Mouse (Mus musculus): Measurements from ENCODE around the gene Kremen1. TPM values are rescaled to one million over a fixed set of nuclear protein-coding genes. Genes with fewer than 3 reads are reported as not detected.

Kremen1 gene
- total and polyA plus RNA-seq, 3 experiments = 5.0 to 11.8 (median 7.3) TPM

GRCm38 (mm10) chr11:5214483-5215040 is 46.8 kb downstream of the Kremen1 start:
- H3K9me3 ChIP-seq (replicated peaks; ENCODE audit: low read length) = no peaks in the 10 kb centered on the region
- no peak overlapping the region for H3K4me2 ChIP-seq (ENCODE audit: insufficient read depth, low read depth, poor library complexity, severe bottlenecking)
- TF ChIP-seq MAX (IDR thresholded peaks at IDR 0.05; ENCODE audit: low read length) (no peak), MEF2A (IDR thresholded peaks at IDR 0.05; ENCODE audit: borderline replicate concordance, low read depth, low read length) (no peak), EP300 (IDR thresholded peaks at IDR 0.05; ENCODE audit: low read length) (no peak), USF2 (conservative IDR thresholded peaks at IDR 0.05; ENCODE audit: low read depth, low read length) (no peak), NRF1 (IDR thresholded peaks at IDR 0.05; ENCODE audit: low read depth, low read length) (no peak), MXI1 (IDR thresholded peaks at IDR 0.05; ENCODE audit: low read depth, low read length) (no peak), ZC3H11A (IDR thresholded peaks at IDR 0.05; ENCODE audit: low read depth, low read length) (no peak), POLR2AphosphoS2 (IDR thresholded peaks at IDR 0.05; ENCODE audit: low read depth, low read length) (no peak), HCFC1 (IDR thresholded peaks at IDR 0.05; ENCODE audit: low read depth, low read length) (no peak), KAT2A (IDR thresholded peaks at IDR 0.05; ENCODE audit: insufficient replicate concordance, low read length) (no peak), ZKSCAN1 (IDR thresholded peaks at IDR 0.05; ENCODE audit: borderline replicate concordance, low read depth, low read length) (no peak)
- no peak for DNase-seq (ENCODE audit: extremely low read depth)
- peaks cover 0 to 11% of the 10 kb centered on the region in 2 experiments; a peak in 2 of 4 replicates for H3K4me1 ChIP-seq (ENCODE audit: control insufficient read depth in 1 of 2, insufficient read depth in 2 of 2)
- H3K79me2 ChIP-seq (replicated peaks; ENCODE audit: control insufficient read depth, extremely low read depth, insufficient read depth, poor library complexity, severe bottlenecking) = no peaks in the 10 kb centered on the region
- dilution Hi-C loops (cut with MboI; ENCODE audit: extremely low pct_ligation_motif_present, extremely low pct_unique_long_range_greater_than_20kb, low sequenced_read_pairs) = no loop called here
- no peaks in the 10 kb centered on the region for H3K27me3 ChIP-seq (replicated peaks)
- no peak overlapping the region for H3K27ac ChIP-seq (ENCODE audit: insufficient read depth, low read depth)
- H3K4me3 ChIP-seq (replicated peaks in 1 of 3; ENCODE audit: low read depth in 2 of 3, low read length in 2 of 3, poor library complexity in 1 of 3) = no peak overlapping the region
- H3K36me3 ChIP-seq (replicated peaks in 1 of 2; ENCODE audit: control insufficient read depth in 1 of 2, insufficient read depth in 1 of 2, low read length in 1 of 2) = peaks cover 0 to 18% of the 10 kb centered on the region in 2 experiments
- in situ Hi-C loops (cut with MboI; ENCODE audit: low pct_ligation_motif_present, low pct_unique_long_range_greater_than_20kb, low sequenced_read_pairs) = no loop called here
- no peak overlapping the region for H3K9ac ChIP-seq (ENCODE audit: insufficient read depth, low read depth)

- dilution Hi-C loops (cut with MboI; ENCODE audit: extremely low pct_ligation_motif_present, extremely low pct_unique_long_range_greater_than_20kb, low sequenced_read_pairs) (no loop called here), in situ Hi-C loops (cut with MboI; ENCODE audit: low pct_ligation_motif_present, low pct_unique_long_range_greater_than_20kb, low sequenced_read_pairs) (no loop called here)
- Histone ChIP-seq H3K4me3 (replicated peaks in 1 of 3; ENCODE audit: low read depth in 2 of 3, low read length in 2 of 3, poor library complexity in 1 of 3) (no peak overlapping the region), H3K4me1 (ENCODE audit: control insufficient read depth in 1 of 2, insufficient read depth in 2 of 2) (no peaks in the 10 kb centered on the region), H3K79me2 (replicated peaks; ENCODE audit: control insufficient read depth, extremely low read depth, insufficient read depth, poor library complexity, severe bottlenecking) (no peaks in the 10 kb centered on the region), H3K4me2 (ENCODE audit: insufficient read depth, low read depth, poor library complexity, severe bottlenecking) (no peak overlapping the region), H3K9ac (ENCODE audit: insufficient read depth, low read depth) (no peak overlapping the region), H3K36me3 (replicated peaks in 1 of 2; ENCODE audit: control insufficient read depth in 1 of 2, insufficient read depth in 1 of 2, low read length in 1 of 2) (peaks cover 0 to 25% of the 10 kb centered on the region in 2 experiments), H3K27me3 (replicated peaks) (no peaks in the 10 kb centered on the region), H3K9me3 (replicated peaks; ENCODE audit: low read length) (no peaks in the 10 kb centered on the region), H3K27ac (ENCODE audit: insufficient read depth, low read depth) (no peak overlapping the region)
- DNase-seq (ENCODE audit: extremely low read depth) = no peak
- TF ChIP-seq MAFK (IDR thresholded peaks at IDR 0.05; ENCODE audit: insufficient replicate concordance, low read length) = no peak
- no peak for TF ChIP-seq USF1 (IDR thresholded peaks at IDR 0.05; ENCODE audit: low read depth, low read length)
- TF ChIP-seq CHD2 (IDR thresholded peaks at IDR 0.05; ENCODE audit: low read length) = no peak
- no peak for TF ChIP-seq BHLHE40 (IDR thresholded peaks at IDR 0.05; ENCODE audit: low read depth, low read length)
- no peak for TF ChIP-seq CTCF (conservative IDR thresholded peaks at IDR 0.05 in 1 of 2, IDR thresholded peaks at IDR 0.05 in 1 of 2; ENCODE audit: low read depth in 2 of 2, low read length in 2 of 2)
- TF ChIP-seq MAZ (IDR thresholded peaks at IDR 0.05; ENCODE audit: low read depth, low read length) = no peak
- no peak for TF ChIP-seq MXI1 (IDR thresholded peaks at IDR 0.05; ENCODE audit: low read depth, low read length)
- no peak for TF ChIP-seq ETS1 (conservative IDR thresholded peaks at IDR 0.05; ENCODE audit: low read depth, low read length)
- no peak for TF ChIP-seq TCF12 (IDR thresholded peaks at IDR 0.05; ENCODE audit: low read depth, low read length)
- no peak for TF ChIP-seq NELFE (IDR thresholded peaks at IDR 0.05; ENCODE audit: low read depth, low read length)
- TF ChIP-seq USF2 (conservative IDR thresholded peaks at IDR 0.05; ENCODE audit: low read depth, low read length) = no peak
Measured at GRCm38 (mm10) chr11:5203054-5203453, 58.3 kb downstream of the Kremen1 start.

Measured in CH12.LX (cell line).